Mouse (Mus musculus) kidney, postnatal 0 days (tissue): ENCODE measurements at regions not wholly inside any gene's neighbourhood (a gene's known extent, or its start where the extent isn't known, plus 50 kb on each side); places are given as distances from the start of the nearest gene placed in this dataset.
A peak's percentile ranks its signal among the peaks of the same experiment; 100 is the strongest.

Experiments
- ATAC-seq: fragments of 200-750 bp; cut with Nextera tagmentation; replicated peaks from 2 replicates; pipeline ENCODE4 v1.8.0; 2017; ENCODE audit warnings: low read depth, moderate number of reproducible peaks, moderate TSS enrichment, moderate library complexity; ENCODE audit not compliant: low FRiP score
- DNase-seq: peaks from one replicate; pipeline ENCODE4 v3.0.0-alpha.2; 2016; ENCODE audit warnings: low spot score
- H3K27ac ChIP-seq: fragments of 300-500 bp; sonication (generic); 2 replicates; pipeline ENCODE4 v1.5.1; 2014; ENCODE audit warnings: mild to moderate bottlenecking
- H3K27me3 ChIP-seq: fragments of 300-500 bp; sonication (generic); 2 replicates; pipeline ENCODE4 v1.6.1; 2014; ENCODE audit warnings: low read length, mixed read lengths; ENCODE audit not compliant: insufficient read depth
- H3K36me3 ChIP-seq: fragments of 300-500 bp; sonication (generic); 2 replicates; pipeline ENCODE4 v1.6.1; 2014; ENCODE audit warnings: low read length, mixed read lengths; ENCODE audit not compliant: insufficient read depth
- H3K4me1 ChIP-seq: fragments of 300-500 bp; sonication (generic); replicated peaks from 2 replicates; pipeline ENCODE4 v1.6.1; 2014; ENCODE audit warnings: antibody characterized with exemption, low read length, mixed read lengths; ENCODE audit not compliant: insufficient read depth
- H3K4me2 ChIP-seq: fragments of 300-500 bp; sonication (generic); 2 replicates; pipeline ENCODE4 v1.6.1; 2014; ENCODE audit warnings: mild to moderate bottlenecking, low read length, moderate library complexity, mixed read lengths
- H3K4me3 ChIP-seq: fragments of 300-500 bp; sonication (generic); replicated peaks from 2 replicates; pipeline ENCODE4 v1.5.1; 2014; ENCODE audit warnings: low read depth, low read length
- H3K9ac ChIP-seq: fragments of 300-500 bp; sonication (generic); 2 replicates; pipeline ENCODE4 v1.6.1; 2014; ENCODE audit warnings: low read depth, low read length
- H3K9me3 ChIP-seq: fragments of 300-500 bp; sonication (generic); replicated peaks from 2 replicates; pipeline ENCODE4 v1.6.1; 2016; ENCODE audit warnings: low read length, inconsistent platforms, mixed read lengths
- CTCF ChIP-seq: IDR thresholded peaks from 2 replicates; pipeline ENCODE4 v1.5.1; 2016; ENCODE audit warnings: antibody characterized with exemption, low read depth, mild to moderate bottlenecking, moderate library complexity
- WGBS: fragments of 180-500 bp; shearing (Covaris S2); extraction: QIAGEN DNeasy Blood & Tissue Kit; methylation state at CpG from one replicate; pipeline ENCODE4 v1.1.7; 2014; 5-methylcytosine and 5-hydroxymethylcytosine counted together

GRCm38 (mm10) chr12:106377761-106378160 is 367.7 kb downstream of the Vrk1 start:
- no peak overlapping the region for H3K9ac ChIP-seq
- no peak overlapping the region for H3K27ac ChIP-seq
- no peak overlapping the region for H3K4me3 ChIP-seq
- DNase-seq (no peak), ATAC-seq (no peak)
- no peaks in the 10 kb centered on the region for H3K4me1 ChIP-seq
- no peak for TF ChIP-seq CTCF
- H3K9me3 ChIP-seq: no peaks in the 10 kb centered on the region
- no peaks in the 10 kb centered on the region for H3K36me3 ChIP-seq
- no peaks in the 10 kb centered on the region for H3K27me3 ChIP-seq
- no peak overlapping the region for H3K4me2 ChIP-seq
- WGBS: 71% methylated on average over 5 of the region's 5 CpGs

- DNase-seq (peak; percentile 16), ATAC-seq (no peak)
- Histone ChIP-seq H3K9ac (no peak overlapping the region), H3K27me3 (no peaks in the 10 kb centered on the region), H3K27ac (no peak overlapping the region), H3K36me3 (no peaks in the 10 kb centered on the region), H3K4me2 (peak overlapping the region; percentile 45), H3K4me1 (no peaks in the 10 kb centered on the region), H3K4me3 (peak overlapping the region; percentile 18; the same call in 1 of the 2 replicates), H3K9me3 (no peaks in the 10 kb centered on the region)
- TF ChIP-seq CTCF: no peak
- 23% methylated on average over 19 of the region's 19 CpGs for WGBS
Measured at GRCm38 (mm10) chr12:106378303-106379075, 368.5 kb downstream of the Vrk1 start.

- Histone ChIP-seq H3K4me3 (peak overlapping the region; percentile 18; the same call in 1 of the 2 replicates), H3K27ac (no peak overlapping the region), H3K4me1 (no peaks in the 10 kb centered on the region), H3K36me3 (no peaks in the 10 kb centered on the region), H3K9ac (no peak overlapping the region), H3K4me2 (peak overlapping the region; percentile 45), H3K9me3 (no peaks in the 10 kb centered on the region), H3K27me3 (no peaks in the 10 kb centered on the region)
- TF ChIP-seq CTCF: peak; percentile 66
- ATAC-seq (no peak), DNase-seq (peak; percentile 54)
- WGBS: 3% methylated on average over 14 of the region's 14 CpGs
Measured at GRCm38 (mm10) chr12:106379151-106379594, 369.1 kb downstream of the Vrk1 start.

DNA sequence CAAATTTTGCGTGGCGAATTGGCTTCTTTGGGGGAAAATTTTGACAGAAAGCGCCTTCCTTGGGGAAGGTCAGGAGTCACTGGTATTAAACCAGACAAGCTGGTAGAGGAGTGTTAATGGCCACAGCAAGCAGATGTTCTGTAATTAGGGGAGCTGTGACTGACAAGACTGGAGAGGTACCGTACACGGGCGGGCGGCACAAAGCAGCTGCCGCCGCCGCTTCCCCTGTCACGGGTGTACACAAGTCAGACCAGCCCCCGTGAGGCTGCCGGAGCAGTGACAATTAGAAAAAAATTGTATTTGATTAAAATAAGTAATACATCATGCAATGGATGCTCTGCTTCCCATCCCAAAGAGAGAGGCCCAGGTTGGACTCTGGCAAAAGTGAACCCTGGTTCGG is 369.8 kb downstream of the Vrk1 start:
- H3K9ac ChIP-seq: no peak overlapping the region
- ATAC-seq: no peak
- H3K4me2 ChIP-seq: no peak overlapping the region
- no peaks in the 10 kb centered on the region for H3K9me3 ChIP-seq
- no peak for TF ChIP-seq CTCF
- H3K27ac ChIP-seq: no peak overlapping the region
- H3K4me3 ChIP-seq: no peak overlapping the region
- 47% methylated on average over 14 of the region's 14 CpGs for WGBS
- no peaks in the 10 kb centered on the region for H3K27me3 ChIP-seq
- no peak for DNase-seq
- H3K36me3 ChIP-seq: no peaks in the 10 kb centered on the region
- no peaks in the 10 kb centered on the region for H3K4me1 ChIP-seq

GRCm38 (mm10) chr12:106381821-106382220 is 371.8 kb downstream of the Vrk1 start:
- no peak for TF ChIP-seq CTCF
- no peak overlapping the region for H3K4me2 ChIP-seq
- no peak overlapping the region for H3K27ac ChIP-seq
- ATAC-seq (no peak), DNase-seq (no peak)
- no peaks in the 10 kb centered on the region for H3K27me3 ChIP-seq
- H3K9ac ChIP-seq: no peak overlapping the region
- H3K9me3 ChIP-seq: no peaks in the 10 kb centered on the region
- H3K36me3 ChIP-seq: no peaks in the 10 kb centered on the region
- H3K4me3 ChIP-seq: no peak overlapping the region
- WGBS: 89% methylated on average over 15 of the region's 15 CpGs
- no peaks in the 10 kb centered on the region for H3K4me1 ChIP-seq

GRCm38 (mm10) chr12:106389214-106389613 is 379.2 kb downstream of the Vrk1 start:
- Histone ChIP-seq H3K4me2 (no peak overlapping the region), H3K9me3 (no peaks in the 10 kb centered on the region), H3K4me3 (no peak overlapping the region), H3K9ac (no peak overlapping the region), H3K4me1 (no peaks in the 10 kb centered on the region), H3K27ac (no peak overlapping the region), H3K36me3 (no peaks in the 10 kb centered on the region), H3K27me3 (no peaks in the 10 kb centered on the region)
- WGBS: 89% methylated on average over 11 of the region's 11 CpGs
- no peak for TF ChIP-seq CTCF
- no peak for DNase-seq
- no peak for ATAC-seq

- no peak overlapping the region for H3K4me2 ChIP-seq
- no peaks in the 10 kb centered on the region for H3K36me3 ChIP-seq
- no peak for ATAC-seq
- no peaks in the 10 kb centered on the region for H3K4me1 ChIP-seq
- H3K9ac ChIP-seq: no peak overlapping the region
- H3K9me3 ChIP-seq: no peaks in the 10 kb centered on the region
- no peak overlapping the region for H3K4me3 ChIP-seq
- TF ChIP-seq CTCF: no peak
- H3K27me3 ChIP-seq: no peaks in the 10 kb centered on the region
- no peak for DNase-seq
- no peak overlapping the region for H3K27ac ChIP-seq
- WGBS: 48% methylated on average over 2 of the region's 2 CpGs
Measured at GRCm38 (mm10) chr12:106392316-106392715, 382.3 kb downstream of the Vrk1 start.
